Mouse (Mus musculus): Measurements from ENCODE around the gene Ddx28. TPM values are rescaled to one million over a fixed set of nuclear protein-coding genes. Genes with fewer than 3 reads are reported as not detected.

Ddx28 gene
- polyA plus RNA-seq, 1 experiment: 6.6 TPM

DNA sequence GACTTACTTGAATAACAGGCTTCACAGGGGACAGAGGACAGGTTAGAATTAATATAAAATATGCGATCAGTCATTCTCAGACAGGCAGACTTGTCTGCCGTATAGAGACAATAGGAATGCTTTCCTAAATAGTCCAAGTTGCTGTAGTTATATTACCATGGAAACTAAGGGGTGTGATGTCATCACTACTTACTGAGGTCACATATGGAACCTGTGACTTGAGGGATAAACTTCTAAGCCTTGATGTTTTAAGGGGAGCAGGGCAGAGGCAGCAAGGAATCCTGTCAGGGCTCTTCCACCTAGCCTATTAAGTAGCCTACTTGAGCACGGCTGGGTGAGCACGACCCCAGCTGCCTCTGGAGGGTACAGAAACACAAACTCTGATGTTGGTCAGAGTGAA lies 5.8 kb downstream of the Ddx28 start, which contains the start of gene Dpep2nb:
Gene Dpep2nb (minus strand): TSS at position 101 of the 400 bp plus-strand sequence.
- Histone ChIP-seq H3K4me3 (ENCODE audit: low read depth, low read length) (no peak within 1 kb of the TSS), H3K4me1 (ENCODE audit: control insufficient read depth, insufficient read depth, insufficient read length, low read length) (no peaks in the 10 kb centered on the region; the same call in none of the 2 replicates), H3K27me3 (ENCODE audit: control insufficient read depth, insufficient read depth, low read length) (no peaks in the 10 kb centered on the region), H3K36me3 (ENCODE audit: control insufficient read depth, insufficient read depth, low read length) (no peaks in the 10 kb centered on the region), H3K27ac (ENCODE audit: insufficient read depth, low read depth, low read length) (no peak within 1 kb of the TSS)
- TF ChIP-seq CTCF (IDR thresholded peaks at IDR 0.05; ENCODE audit: extremely low read depth, insufficient read length, insufficient replicate concordance, low read depth, low read length) (no peak), POLR2A (IDR thresholded peaks at IDR 0.05; ENCODE audit: low read depth, low read length) (no peak)
- 76% methylated on average over 4 of the region's 4 CpGs for WGBS

GRCm38 (mm10) chr8:106004538-106005207 lies 7.0 kb downstream of the Ddx28 start:
- Histone ChIP-seq H3K36me3 (ENCODE audit: control insufficient read depth, insufficient read depth, low read length) (no peaks in the 10 kb centered on the region), H3K4me1 (ENCODE audit: control insufficient read depth, insufficient read depth, insufficient read length, low read length) (no peaks in the 10 kb centered on the region), H3K27ac (ENCODE audit: insufficient read depth, low read depth, low read length) (no peak overlapping the region), H3K4me3 (ENCODE audit: low read depth, low read length) (no peak overlapping the region), H3K27me3 (ENCODE audit: control insufficient read depth, insufficient read depth, low read length) (no peaks in the 10 kb centered on the region)
- 65% methylated on average over 8 of the region's 8 CpGs for WGBS
- TF ChIP-seq CTCF (IDR thresholded peaks at IDR 0.05; ENCODE audit: extremely low read depth, insufficient read length, insufficient replicate concordance, low read depth, low read length): no peak
- no peak for TF ChIP-seq POLR2A (IDR thresholded peaks at IDR 0.05; ENCODE audit: low read depth, low read length)

GRCm38 (mm10) chr8:106001908-106002307 lies 9.8 kb downstream of the Ddx28 start:
- no peaks in the 10 kb centered on the region for H3K4me1 ChIP-seq (ENCODE audit: control insufficient read depth, insufficient read depth, insufficient read length, low read length)
- H3K36me3 ChIP-seq (ENCODE audit: control insufficient read depth, insufficient read depth, low read length): no peaks in the 10 kb centered on the region
- WGBS: 83% methylated on average over 4 of the region's 4 CpGs
- TF ChIP-seq POLR2A (IDR thresholded peaks at IDR 0.05; ENCODE audit: low read depth, low read length) (no peak), CTCF (IDR thresholded peaks at IDR 0.05; ENCODE audit: extremely low read depth, insufficient read length, insufficient replicate concordance, low read depth, low read length) (no peak)
- H3K4me3 ChIP-seq (ENCODE audit: low read depth, low read length): no peak overlapping the region
- no peak overlapping the region for H3K27ac ChIP-seq (ENCODE audit: insufficient read depth, low read depth, low read length)
- no peaks in the 10 kb centered on the region for H3K27me3 ChIP-seq (ENCODE audit: control insufficient read depth, insufficient read depth, low read length)

DNA sequence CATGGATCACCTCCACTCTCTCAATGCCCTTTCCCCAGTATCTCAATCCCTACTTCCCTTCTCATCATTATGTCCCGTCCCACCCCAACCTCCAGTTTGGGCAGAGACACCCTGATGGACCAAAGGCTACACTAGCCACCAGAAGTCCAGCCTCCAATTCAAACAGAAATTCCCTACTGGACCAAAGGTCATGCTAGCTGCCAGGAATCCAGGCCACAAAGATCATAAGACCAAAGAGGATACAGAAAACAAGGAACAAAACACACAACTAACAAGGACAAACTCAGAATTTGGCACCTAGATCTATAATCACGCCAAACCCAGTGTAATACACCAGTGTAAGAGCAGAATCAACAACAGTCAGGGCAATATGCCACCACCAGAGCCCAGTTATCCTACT lies 12.7 kb downstream of the Ddx28 start:
- no peaks in the 10 kb centered on the region for H3K36me3 ChIP-seq (ENCODE audit: control insufficient read depth, insufficient read depth, low read length)
- WGBS: 72% methylated on average over 2 of the region's 2 CpGs
- H3K27ac ChIP-seq (ENCODE audit: insufficient read depth, low read depth, low read length): no peak overlapping the region
- TF ChIP-seq CTCF (IDR thresholded peaks at IDR 0.05; ENCODE audit: extremely low read depth, insufficient read length, insufficient replicate concordance, low read depth, low read length) (no peak), POLR2A (IDR thresholded peaks at IDR 0.05; ENCODE audit: low read depth, low read length) (no peak)
- no peak overlapping the region for H3K4me3 ChIP-seq (ENCODE audit: low read depth, low read length)
- H3K27me3 ChIP-seq (ENCODE audit: control insufficient read depth, insufficient read depth, low read length): no peaks in the 10 kb centered on the region
- H3K4me1 ChIP-seq (ENCODE audit: control insufficient read depth, insufficient read depth, insufficient read length, low read length): no peaks in the 10 kb centered on the region

- TF ChIP-seq CTCF (IDR thresholded peaks at IDR 0.05; ENCODE audit: extremely low read depth, insufficient read length, insufficient replicate concordance, low read depth, low read length) (no peak), POLR2A (IDR thresholded peaks at IDR 0.05; ENCODE audit: low read depth, low read length) (no peak)
- H3K27ac ChIP-seq (ENCODE audit: insufficient read depth, low read depth, low read length): no peak overlapping the region
- no peaks in the 10 kb centered on the region; the same call in 1 of the 2 replicates for H3K4me1 ChIP-seq (ENCODE audit: control insufficient read depth, insufficient read depth, insufficient read length, low read length)
- H3K36me3 ChIP-seq (ENCODE audit: control insufficient read depth, insufficient read depth, low read length): no peaks in the 10 kb centered on the region
- H3K4me3 ChIP-seq (ENCODE audit: low read depth, low read length): no peak overlapping the region
- no peaks in the 10 kb centered on the region for H3K27me3 ChIP-seq (ENCODE audit: control insufficient read depth, insufficient read depth, low read length)
- 64% methylated on average over 7 of the region's 7 CpGs for WGBS
These were observed 15.3 kb downstream of the Ddx28 start for GRCm38 (mm10) chr8:105996359-105996758.

GRCm38 (mm10) chr8:105993226-105993625 lies 18.5 kb downstream of the Ddx28 start:
- Histone ChIP-seq H3K27me3 (ENCODE audit: control insufficient read depth, insufficient read depth, low read length) (no peaks in the 10 kb centered on the region), H3K36me3 (ENCODE audit: control insufficient read depth, insufficient read depth, low read length) (no peaks in the 10 kb centered on the region), H3K27ac (ENCODE audit: insufficient read depth, low read depth, low read length) (no peak overlapping the region), H3K4me1 (ENCODE audit: control insufficient read depth, insufficient read depth, insufficient read length, low read length) (peaks cover 2% of the 10 kb centered on the region; the same call in 1 of the 2 replicates), H3K4me3 (ENCODE audit: low read depth, low read length) (no peak overlapping the region)
- TF ChIP-seq CTCF (IDR thresholded peaks at IDR 0.05; ENCODE audit: extremely low read depth, insufficient read length, insufficient replicate concordance, low read depth, low read length): no peak
- TF ChIP-seq POLR2A (IDR thresholded peaks at IDR 0.05; ENCODE audit: low read depth, low read length): no peak
- WGBS: 55% methylated on average over 4 of the region's 4 CpGs

GRCm38 (mm10) chr8:105992499-105992898 lies 19.2 kb downstream of the Ddx28 start:
- Histone ChIP-seq H3K27ac (ENCODE audit: insufficient read depth, low read depth, low read length) (no peak overlapping the region), H3K4me3 (ENCODE audit: low read depth, low read length) (no peak overlapping the region), H3K27me3 (ENCODE audit: control insufficient read depth, insufficient read depth, low read length) (no peaks in the 10 kb centered on the region), H3K36me3 (ENCODE audit: control insufficient read depth, insufficient read depth, low read length) (no peaks in the 10 kb centered on the region), H3K4me1 (ENCODE audit: control insufficient read depth, insufficient read depth, insufficient read length, low read length) (peaks cover 2% of the 10 kb centered on the region; the same call in 1 of the 2 replicates)
- no peak for TF ChIP-seq CTCF (IDR thresholded peaks at IDR 0.05; ENCODE audit: extremely low read depth, insufficient read length, insufficient replicate concordance, low read depth, low read length)
- TF ChIP-seq POLR2A (IDR thresholded peaks at IDR 0.05; ENCODE audit: low read depth, low read length): no peak
- 67% methylated on average over 5 of the region's 5 CpGs for WGBS
